16 mouse cellular contexts compared by ENCODE assay signal in genomic region chr19:58254172-58254571, GRCm38 (mm10).
"Had no signal": no experiment of that assay in that cellular context is flagged by ENCODE, and none has a peak within 500 bp of the region (broad histone marks: within the 10 kb centered on the region; RNA-seq: fewer than 3 reads in every experiment).

No protein-coding gene starts in this region.

- DNase-seq: retina, postnatal 1 day; right cerebral cortex, adult 18-20 months; right cerebral cortex, postnatal 14 days; right cerebral cortex, postnatal 25 days; right cerebral cortex, postnatal 4 days; spleen, adult 18-20 months; thymus, adult 18-20 months; thymus, adult 2 months; thymus, postnatal 14 days; thymus, postnatal 25 days; thymus, postnatal 36 days; thymus, postnatal 4 days had no signal

- H3K4me2 ChIP-seq: neural tube, embryonic 13.5 days; neural tube, embryonic 15.5 days; stomach, embryonic 15.5 days had no signal

- H3K36me3 ChIP-seq: neural tube, embryonic 15.5 days; stomach, embryonic 15.5 days had no signal

- H3K4me3 ChIP-seq: neural tube, embryonic 13.5 days; neural tube, embryonic 15.5 days; stomach, embryonic 15.5 days had no signal

- H3K27me3 ChIP-seq: neural tube, embryonic 13.5 days; neural tube, embryonic 15.5 days; stomach, embryonic 15.5 days had no signal

- H3K27ac ChIP-seq: neural tube, embryonic 13.5 days; neural tube, embryonic 15.5 days; stomach, embryonic 15.5 days; stomach, postnatal 0 days had no signal

- H3K4me1 ChIP-seq: stomach, embryonic 15.5 days had no signal

- H3K9ac ChIP-seq: neural tube, embryonic 13.5 days; neural tube, embryonic 15.5 days; stomach, embryonic 15.5 days had no signal

- H3K9me3 ChIP-seq: neural tube, embryonic 13.5 days; neural tube, embryonic 15.5 days; stomach, embryonic 15.5 days had no signal
